Mouse (Mus musculus) yolk sac, embryonic 10.5 days (tissue): Measurements from ENCODE around the gene Lsm10.

Experiments used
- DNase-seq: peaks from one replicate; pipeline ENCODE4 v3.0.0-alpha.2; 2017; ENCODE audit warnings: low spot score

Gene Lsm10

DNA sequence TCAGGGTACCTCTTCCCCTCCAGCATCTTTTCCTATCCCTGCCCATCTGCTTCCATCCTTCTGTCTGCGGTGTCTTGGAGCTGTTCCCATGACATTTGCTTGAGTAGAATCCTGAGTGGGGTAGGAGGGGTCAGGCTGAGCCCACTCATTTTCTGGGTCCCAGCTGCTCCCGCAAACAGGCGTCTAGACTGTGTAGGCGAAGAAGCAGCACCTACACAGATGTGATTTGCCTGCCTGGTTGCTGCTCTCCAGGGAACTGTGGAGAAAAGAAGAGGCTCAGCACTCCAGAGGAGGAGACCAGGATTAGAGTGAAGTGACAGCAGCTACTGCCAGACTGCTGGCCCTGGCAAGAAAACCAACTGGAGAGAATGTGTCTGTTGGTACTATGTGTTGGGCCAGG lies 22.2 kb downstream of the Lsm10 start:
- DNase-seq: no peak

DNA sequence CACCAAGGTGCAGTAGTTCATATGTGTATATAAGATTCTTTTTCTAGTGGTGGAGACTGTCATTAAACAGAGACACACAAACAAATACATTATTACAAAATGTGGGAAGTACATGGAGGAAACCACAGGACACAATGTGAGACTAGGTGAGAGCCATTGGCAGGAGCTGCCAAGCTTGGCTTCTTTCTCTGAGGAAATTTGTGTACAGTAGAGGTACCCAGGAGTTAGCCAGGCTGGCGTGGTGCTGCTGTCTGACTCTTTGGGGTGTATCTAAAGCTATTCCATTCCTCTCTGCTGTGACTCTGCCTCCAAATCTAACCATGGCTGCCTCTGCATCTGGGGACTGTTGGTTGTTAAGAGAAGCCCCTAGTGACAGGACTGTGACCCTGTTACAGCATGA lies 22.6 kb downstream of the Lsm10 start:
- DNase-seq: no peak

DNA sequence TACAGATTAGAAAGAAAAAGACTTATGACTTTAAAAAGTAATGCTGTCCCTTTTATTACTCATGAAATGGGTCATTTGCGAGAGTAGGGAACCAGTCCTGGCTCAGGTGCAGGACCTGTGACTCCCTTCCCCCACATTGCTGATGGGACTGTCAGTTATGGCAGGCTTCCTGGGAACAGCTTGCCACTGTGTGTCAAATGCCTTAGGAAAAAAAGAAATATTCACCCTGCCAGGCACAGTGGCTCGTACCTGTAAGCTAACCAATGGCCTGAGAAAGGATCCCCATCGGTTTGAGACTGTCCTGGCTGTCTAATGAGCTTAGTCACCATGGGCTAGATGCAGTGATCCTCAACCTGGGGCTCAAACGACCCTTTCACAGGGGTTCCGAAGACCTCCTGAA lies 23.6 kb downstream of the Lsm10 start:
- DNase-seq: no peak

DNA sequence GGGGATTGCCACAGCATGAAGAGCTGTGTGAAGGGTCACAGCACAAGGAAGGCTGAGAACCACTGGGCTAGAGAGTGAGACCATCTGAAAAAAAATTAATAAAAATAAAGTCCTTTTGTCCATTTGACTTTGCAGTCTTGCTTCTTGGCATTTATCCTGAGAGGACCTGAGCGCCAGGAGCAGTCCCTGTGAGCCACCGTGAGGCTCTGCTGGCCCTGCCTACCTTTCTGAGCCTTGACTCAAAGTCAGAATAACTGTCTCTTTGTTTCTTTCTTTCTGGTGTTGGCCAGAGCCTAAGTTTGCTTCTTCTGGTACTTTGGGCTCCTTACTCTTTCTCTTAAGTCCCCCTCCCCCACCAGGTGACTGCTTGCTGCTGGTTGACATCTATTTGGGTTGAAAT lies 24.1 kb downstream of the Lsm10 start:
- DNase-seq: no peak

DNA sequence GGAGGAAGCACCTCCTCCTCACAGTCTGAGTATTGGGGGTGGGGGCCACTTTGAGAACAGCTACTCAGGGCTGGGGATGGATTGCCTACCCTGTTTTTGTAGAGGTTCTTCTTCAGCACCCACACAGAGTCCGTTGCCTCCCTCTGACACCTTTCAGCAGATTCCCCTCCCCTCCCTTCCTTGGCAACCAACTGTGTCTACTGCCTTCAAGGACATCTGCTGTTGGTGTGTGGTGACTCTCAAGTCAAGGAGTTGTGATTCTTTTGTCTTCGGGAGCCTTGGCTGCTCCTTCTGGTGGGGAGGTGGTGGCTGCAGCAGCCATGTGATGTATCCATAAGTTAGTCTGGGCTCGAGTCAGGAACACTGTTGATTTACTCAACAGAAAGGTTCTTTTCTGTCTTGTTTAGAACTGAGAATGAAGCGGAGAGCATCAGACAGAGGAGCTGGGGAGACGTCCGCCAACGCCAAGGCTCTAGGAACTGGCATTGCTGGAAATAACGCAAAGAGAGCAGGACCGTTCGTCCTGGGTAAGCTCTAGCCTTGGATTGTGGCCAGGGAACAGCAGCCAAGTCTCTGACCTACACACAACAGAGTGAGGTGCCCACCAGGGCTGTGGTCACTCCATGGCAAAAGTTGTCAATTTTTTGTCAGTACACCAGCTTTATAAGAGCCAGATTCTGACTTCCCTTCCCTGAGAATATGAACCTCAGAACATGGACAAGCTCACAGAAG lies 27.1 kb downstream of the Lsm10 start:
- no peak for DNase-seq

DNA sequence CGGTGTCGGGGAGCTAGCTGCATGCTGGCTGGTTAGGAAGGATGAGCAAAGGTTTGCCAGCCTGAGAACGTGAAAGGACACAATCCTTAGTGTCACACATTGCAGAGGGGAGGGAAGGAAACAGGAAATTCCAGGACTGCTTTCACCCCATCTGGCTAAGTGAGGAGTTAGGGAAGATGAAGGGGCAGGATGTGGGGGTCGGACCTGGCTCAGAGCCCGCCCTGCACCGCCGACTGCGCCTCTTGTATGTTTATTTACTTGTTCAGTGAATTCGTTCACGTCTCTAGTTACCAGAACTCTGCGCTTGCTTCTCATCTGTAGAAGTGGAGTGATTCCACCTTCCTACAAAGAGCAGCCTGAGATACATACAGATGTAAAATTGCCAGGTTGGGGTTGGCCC lies 34.1 kb downstream of the Lsm10 start:
- DNase-seq: peak; percentile 39

DNA sequence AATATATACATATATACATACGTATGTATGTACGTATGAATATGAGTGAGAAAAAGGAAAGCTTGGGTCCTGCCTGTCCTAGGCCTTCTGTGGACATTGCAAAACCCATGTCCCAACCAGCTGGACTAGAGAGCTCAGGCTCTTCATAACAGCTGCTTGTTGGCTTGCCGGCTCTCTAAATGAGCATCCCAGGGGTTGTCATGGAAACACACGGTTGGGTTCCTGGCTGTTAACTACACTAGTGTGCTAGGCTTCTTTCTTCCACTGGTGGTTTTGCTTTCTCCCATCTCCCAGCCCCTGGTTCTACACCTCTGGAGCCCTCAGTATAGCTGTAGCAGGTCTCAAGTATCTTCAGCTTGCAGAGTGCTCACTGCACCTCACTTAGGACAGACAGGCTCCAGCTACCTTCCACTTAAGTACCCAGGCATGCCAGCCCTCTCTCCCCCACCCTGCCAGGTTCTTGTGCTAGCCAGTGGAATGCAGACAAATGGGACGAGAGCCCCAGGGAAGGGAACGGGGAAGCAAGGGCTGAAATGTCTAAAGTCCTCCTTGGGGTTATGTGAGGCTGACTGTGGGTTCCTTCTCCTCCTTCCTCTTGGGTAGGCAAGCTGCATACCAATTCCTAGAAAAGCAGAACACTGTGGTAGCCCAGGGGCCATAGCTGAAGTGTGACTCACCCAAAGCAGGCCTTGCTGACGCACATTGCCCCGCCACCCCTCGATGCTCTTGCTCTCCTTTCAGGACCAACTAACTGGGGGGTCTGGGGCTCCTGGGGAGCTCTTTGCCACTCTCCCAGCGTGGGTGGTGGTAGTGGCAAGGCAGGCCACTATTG lies 35.1 kb downstream of the Lsm10 start:
- no peak for DNase-seq

DNA sequence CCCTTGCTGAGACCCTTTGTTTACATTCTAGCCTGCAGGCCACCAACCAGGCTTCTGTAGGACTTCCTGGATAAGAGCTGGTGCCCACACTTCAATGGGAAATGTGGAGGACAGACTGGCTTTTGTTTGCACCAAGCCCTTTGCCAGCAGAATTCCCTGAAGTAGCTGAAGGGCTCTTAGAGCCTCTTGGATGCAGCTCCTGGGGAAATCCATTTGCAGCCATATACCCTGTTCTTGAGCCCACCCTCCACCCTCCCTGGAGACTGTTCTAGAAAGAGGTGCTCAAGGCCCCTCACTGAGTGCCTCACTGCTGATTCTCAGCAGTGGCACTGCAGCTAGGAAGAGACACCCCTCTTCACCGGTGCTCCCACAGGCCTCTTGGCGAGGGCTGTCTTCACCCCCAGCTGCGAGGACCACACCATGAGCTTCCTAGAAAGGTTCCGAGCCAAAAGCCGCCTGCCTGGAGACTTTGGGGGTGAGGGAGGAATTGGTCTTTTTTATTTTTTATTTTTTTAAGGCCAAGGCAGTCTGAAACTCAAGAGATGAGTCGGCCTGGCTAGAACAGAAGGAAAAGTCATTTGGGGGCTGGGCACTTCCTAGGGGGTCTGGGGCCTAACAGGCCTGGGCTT lies 36.3 kb downstream of the Lsm10 start:
- DNase-seq: no peak

DNA sequence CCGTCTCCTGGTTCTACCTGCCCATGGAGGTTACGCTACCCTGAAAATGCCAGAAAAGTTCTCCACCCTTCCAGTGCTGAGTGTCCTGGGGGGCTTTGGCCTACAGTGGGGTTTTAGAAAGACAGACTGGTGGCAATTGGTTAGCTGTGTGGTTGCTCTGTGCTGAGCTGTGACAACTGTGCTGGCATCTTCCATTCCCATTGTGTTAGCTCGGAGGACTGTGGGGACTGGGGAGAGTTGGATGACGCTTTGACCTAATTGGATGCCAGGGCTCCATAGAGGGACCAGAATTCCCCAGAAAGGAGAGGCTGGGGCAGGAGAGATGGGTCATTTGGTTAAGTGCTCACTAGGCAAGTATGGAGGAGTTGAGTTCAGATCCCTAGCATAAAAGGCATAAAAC lies 37.8 kb downstream of the Lsm10 start:
- no peak for DNase-seq

DNA sequence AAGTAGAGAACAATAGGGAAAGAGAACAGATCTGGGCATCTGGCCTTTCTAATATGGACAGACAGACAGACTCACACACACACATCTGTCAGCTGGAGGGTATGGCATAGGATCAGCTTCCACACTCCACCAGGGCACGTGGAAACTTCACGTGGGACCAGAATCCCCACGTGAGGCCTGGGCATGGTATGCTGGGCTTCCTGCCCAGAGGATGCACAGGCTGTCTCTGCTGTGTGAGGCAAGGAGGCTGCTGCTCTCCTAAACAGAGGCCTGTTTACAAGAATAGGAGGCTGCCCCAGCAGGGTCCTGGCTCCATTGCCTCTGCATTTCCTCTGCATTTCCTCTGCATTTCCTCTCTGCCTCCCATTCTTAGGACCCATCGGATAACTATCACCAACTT lies 38.2 kb downstream of the Lsm10 start:
- no peak for DNase-seq

DNA sequence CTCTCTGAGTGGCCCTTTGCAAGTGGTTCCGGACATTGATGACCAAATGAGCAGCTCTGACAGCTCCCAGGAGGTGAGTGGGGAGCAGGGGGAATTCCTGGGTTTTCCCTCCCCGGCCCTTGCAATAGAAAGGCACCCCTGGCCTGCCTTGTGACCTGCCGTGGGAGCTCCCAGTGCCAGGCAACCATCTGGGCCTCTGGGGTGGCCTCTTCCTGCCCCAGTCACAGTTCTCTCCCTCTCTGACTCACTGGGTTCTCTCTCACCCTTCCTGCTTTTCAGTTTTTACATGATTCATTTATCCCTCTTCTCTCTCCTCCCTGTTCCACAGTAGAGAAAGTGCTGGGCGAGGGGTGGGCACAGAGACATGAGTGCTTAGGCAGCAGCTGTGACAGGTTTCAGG lies 41.4 kb downstream of the Lsm10 start:
- no peak for DNase-seq

DNA sequence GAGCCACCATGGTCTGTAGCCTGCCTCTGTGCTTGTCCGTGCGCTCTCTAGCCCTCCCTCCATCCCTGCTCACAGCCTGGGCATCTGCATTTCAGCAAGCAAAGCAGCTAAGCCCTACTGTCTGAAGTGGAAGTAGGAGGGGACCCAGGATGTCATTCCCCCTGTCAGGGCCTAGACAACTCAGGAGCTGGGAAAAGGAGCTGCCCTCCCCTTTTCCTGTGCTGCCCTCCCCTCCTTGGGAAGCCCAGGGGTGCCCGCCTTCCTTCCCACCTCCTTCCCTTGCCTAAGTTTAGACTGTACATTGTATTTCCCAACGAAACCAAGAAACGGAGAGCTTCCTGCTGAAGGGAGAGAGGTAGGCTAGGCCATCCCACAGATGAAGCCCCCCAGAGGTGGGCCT lies 44.6 kb downstream of the Lsm10 start:
- no peak for DNase-seq

DNA sequence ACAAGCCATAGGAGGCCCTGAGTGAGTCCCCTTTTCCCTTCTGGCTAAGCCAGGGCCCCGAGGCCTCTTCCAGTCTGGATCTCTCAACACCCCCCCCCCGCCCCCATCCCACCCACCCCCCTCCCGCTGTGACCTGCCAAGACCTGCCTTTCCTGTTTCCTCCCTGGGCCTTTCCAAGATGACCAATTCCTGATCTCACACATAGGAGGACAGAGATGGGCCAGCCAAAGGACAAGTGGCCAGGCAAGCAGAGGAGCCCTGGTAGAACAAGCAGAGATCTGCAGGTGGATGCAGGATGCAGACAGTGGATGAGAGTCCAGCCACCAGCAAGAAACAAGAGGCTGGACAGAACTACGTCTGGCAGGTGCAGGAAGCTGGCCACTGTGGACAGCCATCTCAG lies 49.0 kb downstream of the Lsm10 start:
- DNase-seq: no peak

DNA sequence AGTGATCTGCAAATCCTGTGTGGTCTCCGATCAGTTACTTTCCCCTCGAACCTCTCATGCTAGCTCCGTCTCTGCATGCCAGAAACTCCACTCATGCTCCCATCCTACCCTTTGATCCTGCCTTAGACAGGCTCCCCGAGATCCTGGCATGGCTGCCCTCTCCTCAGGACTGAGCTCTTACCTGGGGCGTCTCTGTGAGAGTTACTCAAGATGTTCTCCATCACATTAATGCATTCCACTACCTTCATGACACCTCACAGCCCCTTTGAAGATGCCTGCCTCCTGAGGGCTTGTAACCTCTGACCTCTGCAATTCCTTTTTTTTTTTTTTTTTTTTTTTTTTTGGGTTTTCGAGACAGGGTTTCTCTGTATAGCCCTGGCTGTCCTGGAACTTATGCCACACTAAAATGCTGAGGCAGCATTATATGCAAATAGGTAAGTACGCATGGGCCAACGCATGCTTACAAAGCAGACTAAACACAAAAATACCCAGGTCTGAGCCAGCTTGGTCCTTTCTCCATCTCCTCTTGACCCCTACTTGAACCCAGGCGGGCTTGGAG lies 50.6 kb downstream of the Lsm10 start:
- DNase-seq: no peak

DNA sequence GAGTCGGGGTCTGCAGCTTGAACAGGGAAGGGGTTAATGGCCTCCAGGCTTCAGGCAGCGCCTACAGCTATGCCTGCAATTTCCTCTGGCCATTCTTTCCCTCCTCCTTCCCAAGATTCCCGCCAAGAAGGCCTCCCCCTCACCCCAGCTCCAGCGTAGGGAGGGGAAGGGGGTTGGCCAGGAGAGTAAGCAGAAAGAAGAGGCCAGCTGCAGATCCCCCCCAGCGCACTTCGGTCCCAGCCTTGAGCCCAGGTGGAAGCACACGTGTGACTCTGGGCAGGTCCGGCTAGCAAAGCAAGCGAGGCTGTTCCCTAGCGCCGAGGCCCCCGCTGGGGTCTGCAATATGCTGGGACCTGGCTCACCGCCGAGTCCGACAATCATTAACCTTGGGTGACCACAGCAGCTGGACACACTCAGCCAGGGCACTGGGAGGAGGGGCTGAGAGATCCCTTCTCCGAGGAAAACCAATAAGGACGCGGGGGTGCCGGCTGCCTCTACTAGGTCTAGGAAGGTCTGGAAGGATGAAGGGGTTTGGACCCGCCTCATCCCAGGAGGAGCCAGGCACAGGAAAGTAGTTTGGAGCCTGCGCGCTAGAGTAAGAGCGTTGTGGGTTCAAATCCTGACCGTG lies 51.2 kb downstream of the Lsm10 start, which contains the start of gene Eva1b:
TSS of gene Eva1b (plus strand) at position 212 of the 628 bp plus-strand sequence.
- peak; percentile 97 for DNase-seq
